Mouse (Mus musculus) limb, embryonic 13.5 days (tissue): ENCODE measurements around the gene Eno1. TPM values are rescaled to one million over a fixed set of nuclear protein-coding genes. Genes with fewer than 3 reads are reported as not detected.

Experiments used
- ATAC-seq: fragments of 200-750 bp; cut with Nextera tagmentation; 2 replicates; pipeline ENCODE4 v1.8.0; 2017; ENCODE audit warnings: low read depth, moderate number of reproducible peaks, moderate TSS enrichment; ENCODE audit not compliant: low FRiP score
- H3K27ac ChIP-seq: fragments of 300-500 bp; sonication (generic); 2 replicates; pipeline ENCODE4 v1.5.1; 2015; ENCODE audit warnings: inconsistent platforms, mild to moderate bottlenecking, moderate library complexity
- H3K27me3 ChIP-seq: fragments of 300-500 bp; sonication (generic); 2 replicates; pipeline ENCODE4 v1.6.1; 2015; ENCODE audit warnings: mild to moderate bottlenecking, inconsistent platforms
- H3K36me3 ChIP-seq: fragments of 300-500 bp; sonication (generic); 2 replicates; pipeline ENCODE4 v1.6.1; 2015; ENCODE audit warnings: inconsistent platforms, mild to moderate bottlenecking, moderate library complexity
- H3K4me1 ChIP-seq: fragments of 300-500 bp; sonication (generic); 2 replicates; pipeline ENCODE4 v1.6.1; 2015; ENCODE audit warnings: inconsistent platforms
- H3K4me2 ChIP-seq: fragments of 300-500 bp; sonication (generic); replicated peaks from 2 replicates; pipeline ENCODE4 v1.6.1; 2015; ENCODE audit warnings: inconsistent platforms, mild to moderate bottlenecking, moderate library complexity
- H3K4me3 ChIP-seq: fragments of 300-500 bp; sonication (generic); 2 replicates; pipeline ENCODE4 v1.5.1; 2015; ENCODE audit warnings: moderate library complexity, mild to moderate bottlenecking, inconsistent platforms
- H3K9ac ChIP-seq: fragments of 300-500 bp; sonication (generic); 2 replicates; pipeline ENCODE4 v1.6.1; 2015; ENCODE audit warnings: mild to moderate bottlenecking, inconsistent platforms
- H3K9me3 ChIP-seq: fragments of 300-500 bp; sonication (generic); 2 replicates; pipeline ENCODE4 v1.6.1; 2016; ENCODE audit warnings: inconsistent platforms
- WGBS: fragments of 180-500 bp; shearing (Covaris S2); methylation state at CpG from one replicate; pipeline ENCODE4 v1.1.7; 2015; 5-methylcytosine and 5-hydroxymethylcytosine counted together
- polyA plus RNA-seq: library from polyadenylated mRNA; unstranded; fragments of >200 nt; fragmentation: Nextera tagmentation; extraction: Ambion mirVana; gene quantifications from 2 replicates; pipeline ENCODE4 v1.2.1, GENCODE M21; 2015

Gene Eno1
- polyA plus RNA-seq, 1 experiment from 2014 or later = 1,739 TPM

- Histone ChIP-seq H3K9me3 (no peaks in the 10 kb centered on the region), H3K27ac (no peak overlapping the region), H3K9ac (no peak overlapping the region), H3K36me3 (no peaks in the 10 kb centered on the region), H3K4me3 (no peak overlapping the region), H3K4me2 (no peak overlapping the region), H3K27me3 (no peaks in the 10 kb centered on the region), H3K4me1 (peaks cover 6% of the 10 kb centered on the region)
- ATAC-seq = no peak
- 40% methylated on average over 5 of the region's 5 CpGs for WGBS
These were observed 22.6 kb upstream of the Eno1 start for GRCm38 (mm10) chr4:150213910-150214309.

DNA sequence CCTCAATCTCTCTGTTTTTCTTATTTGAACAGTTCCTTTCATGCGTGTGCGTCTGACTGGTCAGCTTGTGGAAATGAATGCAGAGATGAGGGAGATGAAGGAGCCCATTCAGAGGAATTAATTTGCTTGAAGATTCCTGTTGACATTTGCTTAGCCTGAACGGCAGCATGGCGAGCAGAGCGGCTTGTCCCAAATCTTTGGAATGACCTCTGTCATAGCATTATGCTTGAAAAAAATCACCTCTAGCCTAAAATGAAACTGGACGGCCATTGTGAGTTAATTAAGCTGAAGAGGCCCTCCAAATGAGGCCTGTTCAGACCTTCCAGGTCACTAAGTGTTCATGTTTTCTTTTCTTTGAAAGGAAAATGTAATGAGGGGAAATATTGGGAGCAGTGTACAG, 20.1 kb upstream of the Eno1 start:
- 84% methylated on average over 6 of the region's 6 CpGs for WGBS
- no peaks in the 10 kb centered on the region; the same call in 1 of the 2 replicates for H3K27me3 ChIP-seq
- no peak overlapping the region for H3K9ac ChIP-seq

DNA sequence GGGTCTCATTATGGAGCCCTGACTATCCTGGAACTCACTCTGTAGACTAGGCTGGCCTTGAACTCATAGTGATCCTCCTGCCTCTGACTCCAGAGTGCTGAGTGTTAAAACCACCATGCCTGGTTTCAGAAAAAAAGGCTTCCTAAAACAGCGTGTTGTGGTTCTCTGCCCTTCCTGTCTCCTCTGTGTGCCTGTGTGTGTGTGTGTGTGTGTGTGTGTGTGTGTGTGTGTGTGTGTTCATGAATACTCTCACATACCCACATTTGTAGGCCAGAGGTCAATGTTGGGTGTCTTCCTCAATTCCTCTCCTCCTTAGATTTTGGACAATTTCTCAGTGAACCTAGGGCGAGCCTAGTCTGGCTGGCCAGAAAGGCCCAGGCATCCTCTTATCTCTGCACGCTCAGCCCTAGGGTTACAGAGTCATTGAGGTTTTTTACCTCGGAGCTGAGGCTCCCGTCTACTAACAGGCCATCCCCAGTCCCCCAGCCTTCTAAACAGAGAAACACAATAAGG, 19.4 kb upstream of the Eno1 start:
- Histone ChIP-seq H3K4me1 (peaks cover 13% of the 10 kb centered on the region), H3K36me3 (no peaks in the 10 kb centered on the region), H3K4me2 (no peak overlapping the region), H3K9me3 (no peaks in the 10 kb centered on the region), H3K4me3 (no peak overlapping the region), H3K9ac (no peak overlapping the region), H3K27me3 (no peaks in the 10 kb centered on the region; the same call in 1 of the 2 replicates), H3K27ac (no peak overlapping the region)
- WGBS = 71% methylated on average over 5 of the region's 5 CpGs
- ATAC-seq = no peak

More for the DNA sequence above, 20.1 kb upstream of the Eno1 start:
- Histone ChIP-seq H3K36me3 (no peaks in the 10 kb centered on the region), H3K27ac (no peak overlapping the region), H3K4me2 (no peak overlapping the region), H3K9me3 (no peaks in the 10 kb centered on the region), H3K4me1 (peaks cover 13% of the 10 kb centered on the region), H3K4me3 (no peak overlapping the region)
- no peak for ATAC-seq

DNA sequence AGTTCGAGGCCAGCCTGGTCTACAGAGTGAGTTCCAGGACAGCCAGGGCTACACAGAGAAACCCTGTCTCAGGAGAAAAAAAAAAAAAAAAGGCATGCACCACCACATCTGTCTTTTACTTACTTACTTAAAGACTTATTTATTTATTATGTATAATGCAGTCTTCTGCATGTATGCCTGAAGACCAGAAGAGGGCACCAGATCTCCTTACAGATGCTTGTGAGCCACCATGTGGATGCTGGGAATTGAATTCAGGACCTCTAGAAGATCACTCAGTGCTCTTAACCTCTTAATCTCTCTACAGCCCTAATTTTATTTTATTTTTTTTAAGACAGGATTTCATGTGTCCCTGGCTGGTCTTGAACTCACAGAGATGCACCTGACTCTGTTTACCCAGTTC, 18.6 kb upstream of the Eno1 start:
- WGBS = 83% methylated on average over 1 of the region's 1 CpGs
- Histone ChIP-seq H3K27ac (no peak overlapping the region), H3K4me1 (peaks cover 11% of the 10 kb centered on the region), H3K27me3 (no peaks in the 10 kb centered on the region; the same call in 1 of the 2 replicates), H3K9me3 (no peaks in the 10 kb centered on the region), H3K4me3 (no peak overlapping the region), H3K9ac (no peak overlapping the region), H3K36me3 (no peaks in the 10 kb centered on the region), H3K4me2 (no peak overlapping the region)
- no peak for ATAC-seq

- ATAC-seq = 0 out of 2 replicates have a peak, but pooled peaks have one; percentile 28
- Histone ChIP-seq H3K9ac (no peak overlapping the region), H3K27me3 (no peaks in the 10 kb centered on the region; the same call in 1 of the 2 replicates), H3K4me2 (no peak overlapping the region), H3K9me3 (no peaks in the 10 kb centered on the region), H3K27ac (no peak overlapping the region), H3K36me3 (no peaks in the 10 kb centered on the region), H3K4me1 (peaks cover 7% of the 10 kb centered on the region; the same call in 1 of the 2 replicates), H3K4me3 (no peak overlapping the region)
- 74% methylated on average over 9 of the region's 9 CpGs for WGBS
These were observed 16.8 kb upstream of the Eno1 start for GRCm38 (mm10) chr4:150219501-150220292.

DNA sequence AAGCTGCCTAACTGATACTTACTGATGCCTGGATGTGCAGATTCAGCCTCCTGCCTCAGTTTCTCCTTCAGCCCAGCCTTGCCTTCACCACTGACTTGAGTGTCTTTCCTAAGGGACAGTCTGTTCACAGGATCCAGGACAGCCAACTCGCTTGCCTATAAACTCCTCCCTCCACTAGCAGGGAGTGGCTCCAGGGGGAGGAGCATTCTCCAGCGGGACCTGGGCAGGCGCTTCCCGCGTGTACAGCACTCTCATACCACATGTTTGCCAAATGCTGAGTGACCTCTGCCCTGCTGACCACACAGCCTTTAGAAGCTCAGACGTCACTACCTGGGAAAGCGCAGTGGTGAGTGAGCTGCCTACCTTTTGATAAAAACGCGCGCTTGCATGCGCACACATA, 15.9 kb upstream of the Eno1 start:
- no peak overlapping the region for H3K27ac ChIP-seq
- ATAC-seq = no peak
- no peaks in the 10 kb centered on the region; the same call in 1 of the 2 replicates for H3K27me3 ChIP-seq
- no peaks in the 10 kb centered on the region for H3K9me3 ChIP-seq
- peaks cover 11% of the 10 kb centered on the region; the same call in 1 of the 2 replicates for H3K4me1 ChIP-seq
- peak overlapping the region; percentile 58 for H3K4me2 ChIP-seq
- H3K9ac ChIP-seq = peak overlapping the region; percentile 25
- peak overlapping the region; percentile 28 for H3K4me3 ChIP-seq
- no peaks in the 10 kb centered on the region for H3K36me3 ChIP-seq
- WGBS = 14% methylated on average over 11 of the region's 11 CpGs

- H3K4me3 ChIP-seq = peak overlapping the region; percentile 28
- H3K27ac ChIP-seq = no peak overlapping the region
- peak overlapping the region; percentile 25; the same call in 1 of the 2 replicates for H3K9ac ChIP-seq
- 45% methylated on average over 10 of the region's 10 CpGs for WGBS
- no peaks in the 10 kb centered on the region; the same call in 1 of the 2 replicates for H3K27me3 ChIP-seq
- H3K4me2 ChIP-seq = peak overlapping the region; percentile 58
- peaks cover 11% of the 10 kb centered on the region; the same call in 1 of the 2 replicates for H3K4me1 ChIP-seq
- H3K9me3 ChIP-seq = no peaks in the 10 kb centered on the region
- ATAC-seq = no peak
- H3K36me3 ChIP-seq = no peaks in the 10 kb centered on the region
These were observed 15.4 kb upstream of the Eno1 start for GRCm38 (mm10) chr4:150221017-150221640.

DNA sequence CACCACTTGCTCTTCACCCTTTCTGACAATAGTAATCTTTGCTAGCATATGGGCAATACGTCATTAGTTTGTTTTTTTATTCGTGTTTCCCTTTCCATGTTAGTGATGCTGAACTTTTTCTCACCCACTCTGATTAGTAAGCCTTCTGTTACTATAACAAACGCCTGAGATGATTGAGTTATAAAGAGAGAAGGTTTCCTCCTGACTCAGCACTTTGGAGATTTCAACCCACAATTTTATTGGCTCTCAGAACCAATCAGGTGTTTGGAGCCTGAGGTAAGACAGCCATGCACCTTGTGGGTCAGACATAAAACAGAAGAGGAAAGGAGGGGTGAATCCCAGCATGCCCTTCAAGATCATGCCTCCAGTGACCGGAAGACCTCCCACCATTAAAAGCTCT, 12.7 kb upstream of the Eno1 start:
- WGBS = 89% methylated on average over 4 of the region's 4 CpGs
- Histone ChIP-seq H3K4me1 (peaks cover 22% of the 10 kb centered on the region), H3K36me3 (no peaks in the 10 kb centered on the region), H3K9ac (no peak overlapping the region), H3K4me3 (no peak overlapping the region), H3K9me3 (no peaks in the 10 kb centered on the region), H3K27me3 (no peaks in the 10 kb centered on the region; the same call in 1 of the 2 replicates), H3K4me2 (no peak overlapping the region), H3K27ac (no peak overlapping the region; the same call in 1 of the 2 replicates)
- no peak for ATAC-seq

DNA sequence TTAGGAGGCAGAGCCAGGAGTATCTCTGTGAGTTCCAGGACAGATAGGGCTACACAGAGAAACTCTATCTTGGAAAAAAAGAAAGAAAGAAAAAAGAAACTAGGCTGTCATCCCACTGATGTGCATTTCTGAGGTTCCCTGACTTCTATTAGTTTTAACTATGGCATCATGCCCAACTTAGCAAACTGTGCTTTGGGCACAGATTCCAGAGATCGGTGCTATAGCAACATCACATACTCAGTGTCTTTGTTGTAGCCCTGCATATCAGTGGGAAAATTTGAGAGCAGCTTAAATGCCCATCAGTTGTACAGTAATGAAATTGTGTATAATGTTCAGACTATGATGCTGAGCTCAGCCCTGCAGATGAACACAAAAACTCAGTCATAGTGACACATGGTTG, 10.8 kb upstream of the Eno1 start:
- 89% methylated on average over 1 of the region's 1 CpGs for WGBS
- no peak overlapping the region for H3K27ac ChIP-seq
- ATAC-seq = no peak
- no peak overlapping the region for H3K4me2 ChIP-seq
- H3K9me3 ChIP-seq = no peaks in the 10 kb centered on the region
- no peaks in the 10 kb centered on the region; the same call in 1 of the 2 replicates for H3K27me3 ChIP-seq
- H3K36me3 ChIP-seq = no peaks in the 10 kb centered on the region
- H3K4me1 ChIP-seq = peaks cover 29% of the 10 kb centered on the region
- H3K9ac ChIP-seq = no peak overlapping the region
- no peak overlapping the region for H3K4me3 ChIP-seq

DNA sequence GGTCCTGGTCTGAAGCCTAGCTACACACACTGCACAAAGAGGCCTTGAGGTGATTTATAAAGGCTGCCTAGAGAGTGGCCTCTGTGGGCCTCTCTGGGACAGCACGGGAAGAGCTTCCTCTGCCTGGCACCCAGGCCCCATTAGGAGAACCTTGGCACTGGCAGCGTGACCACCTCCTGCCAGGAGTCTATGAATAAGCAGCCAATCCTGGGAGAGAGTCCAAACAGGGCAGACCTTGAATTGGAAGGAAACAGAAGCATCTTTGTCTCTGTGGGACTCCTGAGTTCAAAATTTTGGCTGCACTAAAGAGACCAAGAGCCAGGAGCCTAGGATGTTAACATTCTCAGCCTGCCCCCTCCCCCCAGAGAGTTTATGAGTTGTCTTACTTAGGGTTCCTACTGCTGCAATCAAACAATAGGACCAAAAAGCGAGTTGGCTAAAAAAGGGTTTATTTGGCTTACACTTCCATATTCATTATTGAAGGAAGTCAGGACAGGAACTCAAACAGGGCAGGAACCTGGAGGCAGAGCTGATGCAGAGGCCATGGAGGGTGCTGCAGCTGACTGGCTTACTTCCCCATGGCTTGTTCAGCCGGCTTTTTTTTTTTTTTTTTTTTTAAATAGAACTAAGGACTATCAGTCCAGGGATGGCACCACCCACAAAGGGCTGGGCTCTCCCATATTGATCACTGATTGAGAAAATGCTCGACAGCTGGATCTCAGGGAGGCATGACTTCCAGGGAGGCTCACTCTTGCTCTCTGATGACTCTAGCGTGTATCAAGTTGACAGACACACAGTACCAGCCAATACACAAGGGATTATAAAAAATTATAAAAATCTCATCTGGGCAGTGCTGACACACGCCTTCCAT, 9.5 kb upstream of the Eno1 start:
- Histone ChIP-seq H3K27ac (peak overlapping the region; percentile 55; the same call in 1 of the 2 replicates), H3K9me3 (no peaks in the 10 kb centered on the region)
- WGBS = 55% methylated on average over 7 of the region's 7 CpGs

GRCm38 (mm10) chr4:150228581-150229348, 7.8 kb upstream of the Eno1 start:
- no peak overlapping the region for H3K4me3 ChIP-seq
- H3K4me1 ChIP-seq = peaks cover 45% of the 10 kb centered on the region
- H3K36me3 ChIP-seq = no peaks in the 10 kb centered on the region
- no peaks in the 10 kb centered on the region for H3K27me3 ChIP-seq
- no peaks in the 10 kb centered on the region for H3K9me3 ChIP-seq
- 40% methylated on average over 7 of the region's 7 CpGs for WGBS
- H3K27ac ChIP-seq = no peak overlapping the region
- H3K9ac ChIP-seq = no peak overlapping the region
- no peak for ATAC-seq
- H3K4me2 ChIP-seq = no peak overlapping the region

More for the DNA sequence above, 9.5 kb upstream of the Eno1 start:
- no peaks in the 10 kb centered on the region for H3K27me3 ChIP-seq
- H3K9ac ChIP-seq = no peak overlapping the region
- H3K4me2 ChIP-seq = no peak overlapping the region
- no peak overlapping the region for H3K4me3 ChIP-seq
- no peaks in the 10 kb centered on the region for H3K36me3 ChIP-seq
- no peak for ATAC-seq
- peaks cover 41% of the 10 kb centered on the region for H3K4me1 ChIP-seq
